Mouse (Mus musculus): Measurements from ENCODE around the gene Ldlrad3.
A peak's percentile ranks its signal among the peaks of the same experiment; 100 is the strongest.

Ldlrad3 gene

GRCm38 (mm10) chr2:101966017-101966416 is 220.2 kb downstream of the Ldlrad3 start:
- DNase-seq (ENCODE audit: low spot score) = no peak

- peak; percentile 44 for DNase-seq (ENCODE audit: low spot score)
Observed at GRCm38 (mm10) chr2:101965515-101965914, 220.7 kb downstream of the Ldlrad3 start.

- no peak for DNase-seq (ENCODE audit: low spot score)
Observed at GRCm38 (mm10) chr2:101963367-101963766, 222.8 kb downstream of the Ldlrad3 start.

GRCm38 (mm10) chr2:101962349-101962748 is 223.8 kb downstream of the Ldlrad3 start:
- no peak for DNase-seq (ENCODE audit: low spot score)

- DNase-seq (ENCODE audit: low spot score) = no peak
Observed at GRCm38 (mm10) chr2:101961391-101961790, 224.8 kb downstream of the Ldlrad3 start.

GRCm38 (mm10) chr2:101960658-101961057 is 225.5 kb downstream of the Ldlrad3 start:
- no peak for DNase-seq (ENCODE audit: low spot score)

- DNase-seq (ENCODE audit: low spot score) = no peak
Observed at GRCm38 (mm10) chr2:101956125-101956524, 230.1 kb downstream of the Ldlrad3 start.

GRCm38 (mm10) chr2:101952951-101953361 is 233.2 kb downstream of the Ldlrad3 start:
- no peak for DNase-seq (ENCODE audit: low spot score)

- DNase-seq (ENCODE audit: low spot score) = no peak
Observed at GRCm38 (mm10) chr2:101950716-101951520, 235.3 kb downstream of the Ldlrad3 start.

GRCm38 (mm10) chr2:101935006-101935405 is 251.2 kb downstream of the Ldlrad3 start:
- DNase-seq (ENCODE audit: low spot score) = no peak

- DNase-seq (ENCODE audit: low spot score) = no peak
Observed at GRCm38 (mm10) chr2:101933301-101933700, 252.9 kb downstream of the Ldlrad3 start.

GRCm38 (mm10) chr2:101932169-101932936 is 253.8 kb downstream of the Ldlrad3 start:
- DNase-seq (ENCODE audit: low spot score) = no peak

- no peak for DNase-seq (ENCODE audit: low spot score)
Observed at GRCm38 (mm10) chr2:101925591-101926188, 260.5 kb downstream of the Ldlrad3 start.

- no peak for DNase-seq (ENCODE audit: low spot score)
Observed at GRCm38 (mm10) chr2:101925183-101925582, 261.0 kb downstream of the Ldlrad3 start.

GRCm38 (mm10) chr2:101923181-101923580 is 263.0 kb downstream of the Ldlrad3 start:
- DNase-seq (ENCODE audit: low spot score) = peak; percentile 81

- DNase-seq (ENCODE audit: low spot score) = no peak
Observed at GRCm38 (mm10) chr2:101922302-101922701, 263.9 kb downstream of the Ldlrad3 start.

GRCm38 (mm10) chr2:101920136-101920554 is 266.0 kb downstream of the Ldlrad3 start:
- no peak for DNase-seq (ENCODE audit: low spot score)

GRCm38 (mm10) chr2:101918518-101918917 is 267.7 kb downstream of the Ldlrad3 start:
- no peak for DNase-seq (ENCODE audit: low spot score)

GRCm38 (mm10) chr2:101909326-101910080 is 276.7 kb downstream of the Ldlrad3 start:
- no peak for DNase-seq (ENCODE audit: low spot score)

- no peak for DNase-seq (ENCODE audit: low spot score)
Observed at GRCm38 (mm10) chr2:101908773-101909172, 277.4 kb downstream of the Ldlrad3 start.

- DNase-seq (ENCODE audit: low spot score) = no peak
Observed at GRCm38 (mm10) chr2:101907386-101908022, 278.7 kb downstream of the Ldlrad3 start.

GRCm38 (mm10) chr2:101906379-101906690 is 279.9 kb downstream of the Ldlrad3 start:
- no peak for DNase-seq (ENCODE audit: low spot score)

Data from yolk sac, embryonic 10.5 days (tissue).